Mouse (Mus musculus) midbrain, embryonic 15.5 days (tissue): Measurements from ENCODE around the gene Mex3a. TPM values are rescaled to one million over a fixed set of nuclear protein-coding genes. Genes with fewer than 3 reads are reported as not detected.

Experiments
- ATAC-seq: fragments of 200-750 bp; cut with Nextera tagmentation; replicated peaks from 2 replicates; pipeline ENCODE4 v1.8.0; 2017; ENCODE audit warnings: moderate TSS enrichment
- H3K27ac ChIP-seq: fragments of 300-500 bp; sonication (generic); 2 replicates; pipeline ENCODE4 v1.5.1; 2015; ENCODE audit warnings: mild to moderate bottlenecking, inconsistent platforms
- H3K27me3 ChIP-seq: fragments of 300-500 bp; sonication (generic); replicated peaks from 2 replicates; pipeline ENCODE4 v1.6.1; 2015; ENCODE audit warnings: inconsistent platforms
- H3K36me3 ChIP-seq: fragments of 300-500 bp; sonication (generic); replicated peaks from 2 replicates; pipeline ENCODE4 v1.6.1; 2015; ENCODE audit warnings: inconsistent platforms
- H3K4me1 ChIP-seq: fragments of 300-500 bp; sonication (generic); 2 replicates; pipeline ENCODE4 v1.6.1; 2015; ENCODE audit warnings: inconsistent platforms
- H3K4me2 ChIP-seq: fragments of 300-500 bp; sonication (generic); 2 replicates; pipeline ENCODE4 v1.6.1; 2015; ENCODE audit warnings: inconsistent platforms, mild to moderate bottlenecking, moderate library complexity
- H3K4me3 ChIP-seq: fragments of 300-500 bp; sonication (generic); 2 replicates; pipeline ENCODE4 v1.5.1; 2015; ENCODE audit warnings: mild to moderate bottlenecking, inconsistent platforms
- H3K9ac ChIP-seq: fragments of 300-500 bp; sonication (generic); 2 replicates; pipeline ENCODE4 v1.6.1; 2015; ENCODE audit warnings: mild to moderate bottlenecking, inconsistent platforms
- H3K9me3 ChIP-seq: fragments of 300-500 bp; sonication (generic); 2 replicates; pipeline ENCODE4 v1.6.1; 2016; ENCODE audit warnings: inconsistent platforms
- WGBS: fragments of 180-500 bp; shearing (Covaris S2); methylation state at CpG from one replicate; pipeline ENCODE4 v1.1.7; 2015; ENCODE audit warnings: mixed read lengths; 5-methylcytosine and 5-hydroxymethylcytosine counted together
- polyA plus RNA-seq: library from polyadenylated mRNA; unstranded; fragments of >200 nt; fragmentation: Nextera tagmentation; extraction: Ambion mirVana; gene quantifications from 2 replicates; pipeline ENCODE4 v1.2.1, GENCODE M21; 2015

The Mex3a gene
- polyA plus RNA-seq, 1 experiment from 2014 or later, result 37.0 TPM

- Histone ChIP-seq H3K27me3 (no peaks in the 10 kb centered on the region), H3K4me1 (peaks cover 8% of the 10 kb centered on the region), H3K36me3 (no peaks in the 10 kb centered on the region; the same call in 1 of the 2 replicates), H3K9me3 (no peaks in the 10 kb centered on the region), H3K9ac (no peak overlapping the region), H3K4me3 (no peak overlapping the region), H3K27ac (no peak overlapping the region), H3K4me2 (no peak overlapping the region)
- 92% methylated on average over 6 of the region's 6 CpGs for WGBS
- no peak for ATAC-seq
Observed at GRCm38 (mm10) chr3:88521156-88521555, 11.0 kb upstream of the Mex3a start.

DNA sequence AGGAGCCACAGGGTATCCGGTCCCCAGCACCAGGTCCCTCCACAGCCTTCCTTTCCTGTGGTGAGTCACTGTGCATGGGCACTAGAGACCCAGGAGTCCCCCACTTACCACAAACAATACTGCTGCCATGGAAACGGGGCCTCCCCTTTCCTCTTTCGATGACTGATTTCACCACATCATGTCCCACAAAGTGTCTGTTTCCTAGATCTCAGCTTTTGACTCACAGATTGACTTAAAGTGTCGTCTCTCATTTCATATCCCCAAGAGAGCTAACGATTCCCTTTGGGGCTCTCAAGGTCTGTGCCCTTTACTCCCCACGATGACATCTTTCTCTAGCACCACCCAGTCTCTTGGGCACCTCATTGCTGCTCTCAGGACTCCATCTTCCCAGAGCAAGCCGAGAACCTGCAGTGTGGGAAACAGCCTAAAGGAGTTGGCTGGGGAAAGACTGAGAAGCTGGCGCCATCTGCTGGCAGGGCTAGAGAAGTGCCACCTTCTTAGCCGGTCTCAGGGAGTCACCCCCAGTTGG lies 10.3 kb upstream of the Mex3a start:
- 35% methylated on average over 9 of the region's 9 CpGs for WGBS
- ATAC-seq, result peak; percentile 31; the same call in 1 of the 2 replicates
- Histone ChIP-seq H3K27ac (no peak overlapping the region), H3K27me3 (no peaks in the 10 kb centered on the region), H3K4me1 (peaks cover 15% of the 10 kb centered on the region), H3K9ac (no peak overlapping the region), H3K4me2 (no peak overlapping the region), H3K9me3 (no peaks in the 10 kb centered on the region), H3K36me3 (no peaks in the 10 kb centered on the region; the same call in 1 of the 2 replicates), H3K4me3 (no peak overlapping the region)

DNA sequence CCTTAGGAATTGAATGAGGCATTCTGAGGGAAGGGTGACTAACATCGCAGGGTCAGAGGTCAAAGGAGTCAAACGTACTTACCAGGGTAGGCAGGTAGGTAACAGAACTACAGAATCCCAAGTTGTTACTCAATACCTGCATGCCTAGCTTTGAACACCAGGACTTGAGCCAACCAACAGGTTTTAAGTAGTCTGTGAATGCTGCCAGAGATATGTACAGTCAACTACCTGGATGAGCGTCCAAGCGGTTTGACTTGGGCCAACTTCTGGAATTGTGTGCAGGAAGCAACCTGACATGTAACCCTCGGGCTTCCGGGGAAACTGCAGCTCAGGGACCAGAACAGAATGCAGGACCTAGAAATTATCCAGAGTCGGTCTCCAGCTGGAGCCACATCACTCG lies 9.2 kb upstream of the Mex3a start:
- H3K4me3 ChIP-seq, result no peak overlapping the region
- peaks cover 26% of the 10 kb centered on the region for H3K4me1 ChIP-seq
- H3K9me3 ChIP-seq, result no peaks in the 10 kb centered on the region
- no peaks in the 10 kb centered on the region; the same call in 1 of the 2 replicates for H3K36me3 ChIP-seq
- no peak overlapping the region for H3K27ac ChIP-seq
- WGBS, result 89% methylated on average over 8 of the region's 8 CpGs
- no peak for ATAC-seq
- no peak overlapping the region for H3K9ac ChIP-seq
- no peaks in the 10 kb centered on the region for H3K27me3 ChIP-seq
- no peak overlapping the region for H3K4me2 ChIP-seq

- Histone ChIP-seq H3K9ac (no peak overlapping the region), H3K36me3 (no peaks in the 10 kb centered on the region; the same call in 1 of the 2 replicates), H3K4me2 (no peak overlapping the region), H3K9me3 (no peaks in the 10 kb centered on the region), H3K27me3 (no peaks in the 10 kb centered on the region), H3K4me1 (peaks cover 45% of the 10 kb centered on the region), H3K4me3 (no peak overlapping the region), H3K27ac (no peak overlapping the region)
- ATAC-seq, result no peak
- WGBS, result 87% methylated on average over 5 of the region's 5 CpGs
Observed at GRCm38 (mm10) chr3:88525021-88525420, 7.2 kb upstream of the Mex3a start.

- 35% methylated on average over 17 of the region's 17 CpGs for WGBS
- Histone ChIP-seq H3K4me2 (peak overlapping the region; percentile 29), H3K36me3 (no peaks in the 10 kb centered on the region; the same call in 1 of the 2 replicates), H3K4me3 (peak overlapping the region; percentile 7; the same call in 1 of the 2 replicates), H3K4me1 (peaks cover 52% of the 10 kb centered on the region), H3K9me3 (no peaks in the 10 kb centered on the region), H3K27ac (peak overlapping the region; percentile 35; the same call in 1 of the 2 replicates), H3K27me3 (no peaks in the 10 kb centered on the region), H3K9ac (0 out of 2 replicates have a peak overlapping the region, but pooled peaks have one; percentile 11)
- ATAC-seq, result peak; percentile 71
Observed at GRCm38 (mm10) chr3:88526157-88527131, 5.8 kb upstream of the Mex3a start.

DNA sequence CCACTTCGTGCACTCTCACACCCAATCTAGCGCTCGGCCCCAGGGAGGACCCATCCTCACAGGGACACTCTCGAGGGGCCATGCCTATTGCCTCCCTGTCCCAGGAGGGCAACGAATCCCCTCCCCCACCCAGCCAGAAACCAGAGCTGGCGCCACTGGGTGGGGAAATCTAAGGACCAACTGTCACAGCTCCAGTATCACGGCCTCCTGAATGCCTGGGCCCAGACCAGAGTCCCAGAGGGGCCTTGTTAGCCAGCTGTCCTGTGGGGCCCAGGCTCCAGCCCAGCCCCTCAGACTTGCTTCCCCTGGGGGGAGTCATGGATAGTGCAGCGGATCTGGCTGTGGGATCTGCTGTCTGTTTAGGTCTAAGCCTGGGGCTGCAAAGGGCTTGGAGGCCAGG lies 4.6 kb upstream of the Mex3a start:
- no peaks in the 10 kb centered on the region for H3K27me3 ChIP-seq
- H3K4me2 ChIP-seq, result peak overlapping the region; percentile 83
- H3K9me3 ChIP-seq, result no peaks in the 10 kb centered on the region
- peak overlapping the region; percentile 2; the same call in 1 of the 2 replicates for H3K27ac ChIP-seq
- 23% methylated on average over 8 of the region's 8 CpGs for WGBS
- H3K36me3 ChIP-seq, result no peaks in the 10 kb centered on the region; the same call in 1 of the 2 replicates
- H3K4me3 ChIP-seq, result peak overlapping the region; percentile 11; the same call in 1 of the 2 replicates
- H3K9ac ChIP-seq, result peak overlapping the region; percentile 3; the same call in 1 of the 2 replicates
- peaks cover 52% of the 10 kb centered on the region for H3K4me1 ChIP-seq
- no peak for ATAC-seq

GRCm38 (mm10) chr3:88528646-88529045 lies 3.5 kb upstream of the Mex3a start:
- peak overlapping the region; percentile 65; the same call in 1 of the 2 replicates for H3K4me3 ChIP-seq
- no peak for ATAC-seq
- H3K4me2 ChIP-seq, result peak overlapping the region; percentile 83
- H3K27ac ChIP-seq, result no peak overlapping the region
- H3K36me3 ChIP-seq, result no peaks in the 10 kb centered on the region; the same call in 1 of the 2 replicates
- H3K27me3 ChIP-seq, result no peaks in the 10 kb centered on the region
- H3K9ac ChIP-seq, result no peak overlapping the region
- no peaks in the 10 kb centered on the region for H3K9me3 ChIP-seq
- peaks cover 52% of the 10 kb centered on the region for H3K4me1 ChIP-seq
- 79% methylated on average over 11 of the region's 11 CpGs for WGBS

DNA sequence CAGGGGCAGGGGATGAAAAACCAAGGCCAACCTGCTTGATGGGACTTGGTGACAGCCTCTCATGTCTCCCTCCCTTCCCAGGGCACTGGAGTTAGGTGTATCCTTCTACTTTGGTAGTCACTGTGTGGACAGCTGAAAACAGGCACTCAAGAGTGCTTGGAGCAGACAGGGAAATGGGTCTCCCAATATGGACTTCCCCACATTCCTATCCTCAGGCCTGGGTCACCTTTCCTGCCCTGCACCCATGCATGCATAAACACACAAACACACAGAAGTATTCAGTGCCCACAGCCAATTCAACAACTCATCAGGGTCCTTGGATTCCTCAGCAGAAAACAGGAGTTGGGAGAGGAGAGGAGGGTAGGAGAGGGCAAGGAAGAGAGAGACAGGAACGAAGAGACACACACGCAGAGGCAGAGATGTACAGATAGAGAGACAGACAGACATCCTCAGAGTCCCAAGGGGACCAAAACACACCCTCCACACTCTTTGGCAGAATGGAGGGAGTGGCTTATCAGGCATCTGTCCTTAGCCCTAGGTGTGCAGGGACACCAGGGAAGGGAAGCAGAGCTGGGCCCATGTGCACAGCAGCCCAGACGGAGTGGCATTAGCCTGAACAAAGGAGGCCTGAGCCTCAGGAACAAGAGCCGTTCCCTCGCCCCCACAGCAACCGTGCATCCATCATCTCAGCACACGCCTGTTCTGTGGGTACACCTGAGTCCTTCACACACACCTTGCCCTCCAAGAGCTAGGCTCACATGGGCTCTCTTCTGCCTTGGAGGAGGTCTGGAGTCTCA lies 2.8 kb upstream of the Mex3a start:
- ATAC-seq, result no peak
- Histone ChIP-seq H3K4me2 (peak overlapping the region; percentile 83), H3K9me3 (no peaks in the 10 kb centered on the region), H3K27ac (peak overlapping the region; percentile 99), H3K27me3 (no peaks in the 10 kb centered on the region), H3K4me1 (peaks cover 55% of the 10 kb centered on the region), H3K9ac (peak overlapping the region; percentile 99), H3K4me3 (peak overlapping the region; percentile 65), H3K36me3 (no peaks in the 10 kb centered on the region)
- 15% methylated on average over 7 of the region's 7 CpGs for WGBS

DNA sequence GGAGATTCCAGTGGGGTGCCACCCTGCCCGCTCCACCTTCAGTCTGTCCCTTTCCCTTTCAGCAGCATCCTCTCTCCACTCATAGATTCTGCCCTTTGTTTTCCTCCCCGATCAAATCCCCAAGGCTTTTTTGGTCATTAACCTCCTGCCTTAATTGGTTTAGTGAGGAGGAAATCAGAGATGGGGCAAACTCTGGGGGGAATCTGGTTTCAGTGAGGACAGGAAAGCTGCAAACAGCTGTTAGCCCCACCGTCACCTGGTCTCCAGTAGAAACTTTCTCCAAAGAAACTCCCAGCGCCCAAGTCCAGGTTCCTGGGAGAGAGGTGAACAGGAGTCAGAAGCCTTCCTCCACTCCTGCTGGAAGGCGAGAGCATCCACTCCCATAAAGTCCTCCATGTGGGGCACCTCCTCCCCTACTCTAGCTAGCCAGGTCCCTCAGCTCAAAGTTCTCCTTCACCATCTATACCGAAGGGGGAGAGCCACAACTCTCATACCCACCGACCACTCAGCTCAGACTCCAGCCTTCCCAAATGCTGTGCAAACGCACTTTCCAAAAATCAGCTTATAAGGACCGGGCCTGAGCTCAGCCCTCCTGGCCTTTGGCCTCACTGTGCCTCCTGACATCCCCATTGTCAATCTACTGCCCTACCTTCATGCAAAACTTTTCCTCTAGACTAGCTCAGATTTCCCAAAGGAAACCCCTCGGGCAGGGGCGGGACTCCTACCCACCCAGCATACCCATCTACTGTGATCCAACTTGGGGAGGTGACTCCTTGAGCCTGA lies 1.9 kb upstream of the Mex3a start:
- peaks cover 64% of the 10 kb centered on the region for H3K4me1 ChIP-seq
- H3K4me2 ChIP-seq, result peak overlapping the region; percentile 83
- H3K27me3 ChIP-seq, result no peaks in the 10 kb centered on the region
- no peaks in the 10 kb centered on the region for H3K9me3 ChIP-seq
- H3K4me3 ChIP-seq, result peak overlapping the region; percentile 65
- WGBS, result 2% methylated on average over 11 of the region's 11 CpGs
- no peaks in the 10 kb centered on the region for H3K36me3 ChIP-seq
- peak overlapping the region; percentile 99 for H3K27ac ChIP-seq
- H3K9ac ChIP-seq, result peak overlapping the region; percentile 99
- no peak for ATAC-seq

DNA sequence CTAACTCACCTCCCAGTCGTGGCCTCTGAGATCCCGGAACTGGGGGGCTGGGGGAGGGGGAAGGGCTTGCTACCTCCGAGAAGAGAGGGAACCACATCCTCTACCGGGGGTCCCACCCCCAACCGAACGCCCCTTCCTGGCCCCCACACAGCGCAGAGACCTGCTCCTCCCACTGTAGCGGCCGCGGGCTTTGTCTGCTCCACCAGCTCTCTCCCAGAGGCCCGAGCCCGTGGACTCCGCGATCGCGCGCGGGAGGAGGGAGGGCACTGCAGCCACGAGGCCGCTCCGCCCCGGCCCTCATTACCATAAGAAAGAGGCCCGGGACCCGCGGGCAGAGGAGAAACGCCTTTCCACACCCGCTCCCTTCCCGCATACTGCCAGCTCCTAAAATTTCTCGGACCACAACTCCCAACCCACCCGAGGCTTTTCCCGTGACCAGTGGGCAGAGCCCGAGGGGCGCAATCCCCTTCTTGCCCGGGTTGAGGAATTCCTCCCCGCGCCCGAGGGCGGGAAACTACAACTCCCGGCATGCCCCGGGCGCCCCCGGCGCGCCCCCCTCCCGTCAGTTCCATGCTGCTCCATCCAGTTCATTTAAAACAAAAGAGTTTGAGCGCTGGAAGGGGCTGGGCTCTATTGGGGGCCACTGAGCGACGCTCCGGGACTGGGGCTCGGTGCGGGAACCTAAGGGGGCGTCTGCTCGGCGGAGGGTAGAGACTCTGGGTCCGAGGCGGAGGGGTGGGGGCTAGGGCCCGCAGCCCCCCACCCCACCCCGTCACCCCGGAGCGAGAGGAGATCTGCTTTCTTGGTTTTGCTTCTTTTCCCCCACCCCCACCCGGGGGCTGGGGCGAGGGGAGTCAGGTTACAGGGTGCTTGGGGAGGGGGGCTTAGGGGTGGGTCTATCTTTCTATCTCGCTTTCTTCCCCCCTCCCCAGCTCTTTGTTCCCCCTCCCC lies 572 bp upstream of the Mex3a start:
- Histone ChIP-seq H3K36me3 (0 out of 2 replicates have a peak, but pooled peaks cover under 1% of the 10 kb centered on the region), H3K4me2 (peak overlapping the region; percentile 83), H3K27me3 (no peaks in the 10 kb centered on the region), H3K27ac (peak overlapping the region; percentile 99), H3K9ac (peak overlapping the region; percentile 99), H3K9me3 (no peaks in the 10 kb centered on the region), H3K4me1 (peaks cover 65% of the 10 kb centered on the region), H3K4me3 (peak overlapping the region; percentile 65)
- ATAC-seq, result peak; percentile 79
- WGBS, result under 1% methylated on average over 56 of the region's 63 CpGs
